Mouse (Mus musculus): Measurements from ENCODE around the gene Cldn19. TPM values are rescaled to one million over a fixed set of nuclear protein-coding genes. Genes with fewer than 3 reads are reported as not detected.

The Cldn19 gene
- 0.87 and 2.2 TPM in 2 replicates for polyA plus RNA-seq (2012; rRNA removed)

- DNase-seq (ENCODE audit: low read depth) = no peak
- no peak for TF ChIP-seq CTCF (IDR thresholded peaks at IDR 0.05; ENCODE audit: borderline replicate concordance, extremely low read depth, insufficient read depth, insufficient read length)
- TF ChIP-seq POLR2A (IDR thresholded peaks at IDR 0.05; ENCODE audit: borderline replicate concordance, extremely low read depth, insufficient read depth, insufficient read length, poor library complexity, severe bottlenecking) = no peak
Observed at GRCm38 (mm10) chr4:119255351-119255750, at the start of gene Cldn19. TSS of gene Cldn19 (plus strand) at chr4:119255414.

DNA sequence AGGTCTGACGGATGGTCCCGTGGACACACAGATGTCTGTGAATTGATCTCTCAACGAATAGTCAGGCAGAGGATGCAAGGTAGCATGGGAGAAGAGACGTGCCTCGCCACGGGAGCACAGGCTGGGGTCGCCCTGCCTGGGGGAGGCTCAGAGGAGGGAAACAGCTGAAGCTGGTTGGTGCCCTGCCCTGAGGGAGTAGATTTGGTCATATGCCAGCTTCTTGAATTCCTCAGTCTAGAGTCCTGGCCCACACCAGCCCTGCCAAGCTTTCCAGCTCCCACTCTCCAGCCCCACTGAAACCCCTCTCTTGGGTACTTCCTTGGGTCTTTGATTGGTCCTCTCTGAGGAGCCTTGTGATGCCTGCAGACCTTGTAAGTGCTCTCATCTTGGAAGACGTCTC, 38.5 kb upstream of the Cldn19 start:
- peak; percentile 34 for DNase-seq (ENCODE audit: low read depth)
- TF ChIP-seq POLR2A (IDR thresholded peaks at IDR 0.05; ENCODE audit: borderline replicate concordance, extremely low read depth, insufficient read depth, insufficient read length, poor library complexity, severe bottlenecking) = no peak
- TF ChIP-seq CTCF (IDR thresholded peaks at IDR 0.05; ENCODE audit: borderline replicate concordance, extremely low read depth, insufficient read depth, insufficient read length) = no peak

GRCm38 (mm10) chr4:119218169-119218568, 37.0 kb upstream of the Cldn19 start, which contains the start of gene Tmem269:
TSS of gene Tmem269 (minus strand) at chr4:119218217.
- DNase-seq (ENCODE audit: low read depth) = no peak
- TF ChIP-seq CTCF (IDR thresholded peaks at IDR 0.05; ENCODE audit: borderline replicate concordance, extremely low read depth, insufficient read depth, insufficient read length) (no peak), POLR2A (IDR thresholded peaks at IDR 0.05; ENCODE audit: borderline replicate concordance, extremely low read depth, insufficient read depth, insufficient read length, poor library complexity, severe bottlenecking) (no peak)

DNA sequence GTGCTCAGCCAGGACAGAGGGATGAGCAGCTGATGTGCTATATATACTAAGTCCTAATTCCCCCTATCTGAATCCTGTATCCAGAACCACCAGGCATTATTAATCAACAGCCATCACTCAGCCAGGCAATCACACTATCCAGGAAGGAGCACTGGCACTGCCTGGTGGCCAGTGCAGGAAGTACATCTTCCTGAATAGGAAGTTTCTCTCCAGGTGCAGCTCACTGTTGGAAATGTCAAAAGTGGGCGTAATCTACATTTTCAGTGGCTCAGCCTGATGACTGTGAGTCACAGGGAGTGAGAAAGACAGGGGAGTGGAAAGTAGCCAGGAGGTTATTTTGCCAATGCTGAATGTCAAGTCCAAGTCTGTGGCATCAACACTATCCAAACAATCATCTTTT, 31.5 kb upstream of the Cldn19 start:
- TF ChIP-seq CTCF (IDR thresholded peaks at IDR 0.05; ENCODE audit: borderline replicate concordance, extremely low read depth, insufficient read depth, insufficient read length) (peak; percentile 68; the same call in 1 of the 2 replicates), POLR2A (IDR thresholded peaks at IDR 0.05; ENCODE audit: borderline replicate concordance, extremely low read depth, insufficient read depth, insufficient read length, poor library complexity, severe bottlenecking) (no peak)
- peak; percentile 39 for DNase-seq (ENCODE audit: low read depth)

GRCm38 (mm10) chr4:119224534-119224933, 30.7 kb upstream of the Cldn19 start:
- TF ChIP-seq POLR2A (IDR thresholded peaks at IDR 0.05; ENCODE audit: borderline replicate concordance, extremely low read depth, insufficient read depth, insufficient read length, poor library complexity, severe bottlenecking) (no peak), CTCF (IDR thresholded peaks at IDR 0.05; ENCODE audit: borderline replicate concordance, extremely low read depth, insufficient read depth, insufficient read length) (no peak)
- DNase-seq (ENCODE audit: low read depth) = no peak

- TF ChIP-seq POLR2A (IDR thresholded peaks at IDR 0.05; ENCODE audit: borderline replicate concordance, extremely low read depth, insufficient read depth, insufficient read length, poor library complexity, severe bottlenecking) = no peak
- DNase-seq (ENCODE audit: low read depth) = no peak
Observed at GRCm38 (mm10) chr4:119225719-119226118, 29.5 kb upstream of the Cldn19 start.

GRCm38 (mm10) chr4:119226751-119227150, 28.5 kb upstream of the Cldn19 start:
- TF ChIP-seq CTCF (IDR thresholded peaks at IDR 0.05; ENCODE audit: borderline replicate concordance, extremely low read depth, insufficient read depth, insufficient read length) = no peak
- no peak for TF ChIP-seq POLR2A (IDR thresholded peaks at IDR 0.05; ENCODE audit: borderline replicate concordance, extremely low read depth, insufficient read depth, insufficient read length, poor library complexity, severe bottlenecking)
- no peak for DNase-seq (ENCODE audit: low read depth)

DNA sequence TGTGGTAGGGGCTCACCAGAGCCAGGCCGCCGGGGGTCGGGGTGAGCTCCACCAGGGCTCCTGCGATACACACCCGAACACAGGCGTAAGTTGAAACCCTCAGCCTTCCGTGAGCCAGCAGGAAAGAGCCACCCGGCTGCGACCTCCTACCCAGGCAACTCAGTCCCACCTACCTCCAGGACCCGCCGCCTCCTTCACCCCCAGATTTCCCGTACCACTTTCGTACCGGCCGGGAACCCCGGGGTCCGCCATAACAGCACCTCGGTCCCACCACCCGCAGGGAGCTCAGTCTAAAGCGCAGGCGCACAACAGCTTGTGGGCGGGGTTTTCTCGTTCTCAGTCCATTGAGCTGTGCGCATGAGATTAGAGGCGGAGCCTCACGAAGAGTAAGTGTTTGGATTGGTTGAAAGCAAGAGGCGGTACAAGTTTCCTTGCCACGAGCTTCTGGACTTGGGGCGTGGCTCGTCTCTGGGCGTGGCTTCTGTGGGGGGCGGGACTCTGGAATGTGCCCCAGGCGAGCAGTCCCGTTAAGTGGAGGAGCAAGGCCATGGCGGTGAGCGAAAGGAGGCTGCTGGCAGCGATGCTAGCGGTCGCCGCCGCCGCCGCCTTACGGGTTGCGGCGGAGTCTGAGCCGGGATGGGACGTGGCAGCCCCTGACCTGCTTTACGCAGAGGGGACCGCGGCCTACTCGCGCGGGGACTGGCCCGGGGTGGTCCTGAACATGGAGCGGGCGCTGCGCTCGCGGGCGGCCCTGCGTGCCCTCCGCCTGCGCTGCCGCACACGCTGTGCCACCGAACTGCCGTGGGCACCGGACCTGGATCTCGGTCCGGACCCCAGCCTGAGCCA, 22.6 kb upstream of the Cldn19 start, which contains the start of the genes AU022252 and P3h1:
Gene AU022252, minus strand, starts transcription at position 303 of the 846 bp plus-strand sequence.
Gene P3h1, plus strand, starts transcription at position 506 of the 846 bp plus-strand sequence.
- peak; percentile 38; the same call in 1 of the 2 replicates for TF ChIP-seq POLR2A (IDR thresholded peaks at IDR 0.05; ENCODE audit: borderline replicate concordance, extremely low read depth, insufficient read depth, insufficient read length, poor library complexity, severe bottlenecking)
- TF ChIP-seq CTCF (IDR thresholded peaks at IDR 0.05; ENCODE audit: borderline replicate concordance, extremely low read depth, insufficient read depth, insufficient read length) = no peak

DNA sequence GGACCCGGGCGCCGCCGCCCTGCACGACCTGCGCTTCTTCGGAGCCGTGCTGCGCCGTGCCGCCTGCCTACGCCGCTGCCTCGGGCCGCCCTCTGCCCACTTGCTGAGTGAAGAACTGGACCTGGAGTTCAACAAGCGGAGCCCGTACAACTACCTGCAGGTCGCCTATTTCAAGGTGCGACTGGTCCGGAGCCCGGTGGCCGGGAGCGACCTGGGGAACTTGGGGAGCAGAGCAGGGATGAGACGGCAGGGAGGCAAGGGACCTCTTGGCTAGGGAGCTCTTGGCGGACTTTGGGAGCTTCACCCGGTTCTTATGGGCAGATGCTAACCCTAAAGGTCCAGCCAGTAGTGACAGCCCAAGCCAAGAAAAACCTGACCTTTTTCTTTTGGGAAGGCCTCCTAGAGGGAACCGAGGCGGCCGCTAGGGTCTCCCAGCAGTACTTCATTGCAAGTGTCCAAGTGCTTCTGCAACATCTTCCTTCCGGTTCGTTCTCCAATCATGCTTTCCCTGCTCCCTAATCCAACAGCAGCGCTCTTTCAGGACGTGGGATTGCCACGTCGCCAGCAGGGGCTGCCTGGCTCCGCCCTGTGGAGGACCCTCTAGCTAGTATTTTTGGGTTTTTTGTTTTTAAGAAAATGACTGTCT, 21.8 kb upstream of the Cldn19 start:
- TF ChIP-seq POLR2A (IDR thresholded peaks at IDR 0.05; ENCODE audit: borderline replicate concordance, extremely low read depth, insufficient read depth, insufficient read length, poor library complexity, severe bottlenecking) (no peak), CTCF (IDR thresholded peaks at IDR 0.05; ENCODE audit: borderline replicate concordance, extremely low read depth, insufficient read depth, insufficient read length) (peak; percentile 36; the same call in 1 of the 2 replicates)
- DNase-seq (ENCODE audit: low read depth) = peak; percentile 87

More for the DNA sequence above, 22.6 kb upstream of the Cldn19 start, which contains the start of the genes AU022252 and P3h1:
- peak; percentile 99 for DNase-seq (ENCODE audit: low read depth)

- no peak for DNase-seq (ENCODE audit: low read depth)
- TF ChIP-seq CTCF (IDR thresholded peaks at IDR 0.05; ENCODE audit: borderline replicate concordance, extremely low read depth, insufficient read depth, insufficient read length) = no peak
- no peak for TF ChIP-seq POLR2A (IDR thresholded peaks at IDR 0.05; ENCODE audit: borderline replicate concordance, extremely low read depth, insufficient read depth, insufficient read length, poor library complexity, severe bottlenecking)
Observed at GRCm38 (mm10) chr4:119234348-119234747, 20.9 kb upstream of the Cldn19 start.

DNA sequence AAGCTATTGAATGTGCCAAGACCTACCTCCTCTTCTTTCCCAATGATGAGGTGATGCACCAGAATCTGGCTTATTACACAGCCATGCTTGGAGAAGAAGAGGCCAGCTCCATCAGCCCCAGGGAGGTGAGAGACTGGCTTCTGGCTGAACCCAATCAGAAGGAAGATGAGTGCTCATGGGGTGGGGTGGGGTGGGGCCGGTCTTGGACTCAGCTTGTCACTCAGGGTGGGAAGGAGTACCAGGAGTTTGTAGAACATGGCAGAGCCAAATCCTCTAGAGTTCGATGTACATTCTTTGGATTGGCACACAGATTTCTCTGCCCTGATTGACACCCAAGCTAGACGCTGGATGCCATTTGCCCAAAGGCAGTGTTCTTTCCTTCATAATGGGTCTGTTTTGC, 16.6 kb upstream of the Cldn19 start:
- no peak for DNase-seq (ENCODE audit: low read depth)
- TF ChIP-seq CTCF (IDR thresholded peaks at IDR 0.05; ENCODE audit: borderline replicate concordance, extremely low read depth, insufficient read depth, insufficient read length) = no peak
- no peak for TF ChIP-seq POLR2A (IDR thresholded peaks at IDR 0.05; ENCODE audit: borderline replicate concordance, extremely low read depth, insufficient read depth, insufficient read length, poor library complexity, severe bottlenecking)
